Mouse (Mus musculus): ENCODE results near the gene Tcn2. TPM values are rescaled to one million over a fixed set of nuclear protein-coding genes. Genes with fewer than 3 reads are reported as not detected.

Gene Tcn2
- polyA plus RNA-seq, 1 experiment, result 39.2 TPM

DNA sequence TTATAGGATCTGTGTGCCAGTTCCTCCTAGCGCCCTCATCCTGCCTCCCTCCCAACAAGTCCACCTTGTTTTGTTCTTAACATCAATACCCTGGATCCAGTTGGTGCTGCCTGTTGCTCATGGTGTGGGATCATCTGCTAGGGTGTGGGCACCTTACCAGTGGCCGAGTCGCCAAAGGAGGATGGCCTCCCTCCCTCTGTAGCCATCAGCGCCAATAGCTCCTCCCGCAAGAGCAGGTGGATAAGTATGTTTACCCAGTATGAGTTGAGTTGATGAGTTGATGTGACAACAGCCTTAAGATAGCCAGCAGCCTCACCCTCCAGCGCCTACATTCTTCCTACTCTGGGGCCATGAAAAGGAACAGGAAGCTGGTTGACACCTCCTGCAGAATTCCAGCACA, 31.7 kb downstream of the Tcn2 start:
- no peak for DNase-seq (ENCODE audit: extremely low spot score in 1 of 2, low spot score in 1 of 2)

DNA sequence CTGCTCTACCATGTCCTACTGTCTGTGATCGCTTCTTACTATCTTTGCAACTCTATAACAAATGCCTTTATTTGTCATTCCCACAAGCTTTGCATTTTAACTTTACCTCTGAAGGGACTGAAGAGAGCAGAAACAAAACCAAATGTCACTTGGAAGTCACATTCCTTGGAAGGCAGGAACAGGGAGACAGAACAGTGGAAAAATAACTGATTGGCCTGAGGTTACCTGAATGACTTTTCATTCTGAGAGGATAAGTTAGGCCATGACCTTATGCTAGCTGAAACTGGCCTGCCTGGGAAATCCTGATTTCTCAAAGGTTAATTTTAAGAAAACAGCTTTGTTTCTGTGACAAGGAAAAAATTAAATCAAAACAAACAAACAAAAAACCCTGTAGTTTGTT, 36.0 kb downstream of the Tcn2 start:
- DNase-seq (ENCODE audit: extremely low spot score in 1 of 2, low spot score in 1 of 2), result no peak

DNA sequence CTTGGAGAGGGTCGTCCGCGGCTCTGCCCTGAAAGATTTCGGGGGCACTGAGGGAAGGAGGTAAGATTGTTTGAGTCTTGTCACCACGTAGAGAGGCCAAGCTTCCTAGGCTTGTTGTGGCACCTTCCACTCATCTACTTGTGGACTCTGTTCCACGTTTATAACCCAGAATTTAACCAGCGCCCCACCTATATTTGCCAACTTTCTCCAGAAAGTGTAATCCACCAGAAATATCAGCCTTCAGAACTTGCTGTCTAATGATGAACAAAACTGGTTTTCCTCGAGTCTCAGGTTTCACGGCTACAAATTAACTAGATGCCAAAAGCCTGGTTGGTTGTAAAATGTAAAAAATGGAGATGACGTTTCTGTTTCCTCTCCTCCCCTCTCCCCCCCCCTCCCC, 36.5 kb downstream of the Tcn2 start:
- no peak for DNase-seq (ENCODE audit: extremely low spot score in 1 of 2, low spot score in 1 of 2)

DNA sequence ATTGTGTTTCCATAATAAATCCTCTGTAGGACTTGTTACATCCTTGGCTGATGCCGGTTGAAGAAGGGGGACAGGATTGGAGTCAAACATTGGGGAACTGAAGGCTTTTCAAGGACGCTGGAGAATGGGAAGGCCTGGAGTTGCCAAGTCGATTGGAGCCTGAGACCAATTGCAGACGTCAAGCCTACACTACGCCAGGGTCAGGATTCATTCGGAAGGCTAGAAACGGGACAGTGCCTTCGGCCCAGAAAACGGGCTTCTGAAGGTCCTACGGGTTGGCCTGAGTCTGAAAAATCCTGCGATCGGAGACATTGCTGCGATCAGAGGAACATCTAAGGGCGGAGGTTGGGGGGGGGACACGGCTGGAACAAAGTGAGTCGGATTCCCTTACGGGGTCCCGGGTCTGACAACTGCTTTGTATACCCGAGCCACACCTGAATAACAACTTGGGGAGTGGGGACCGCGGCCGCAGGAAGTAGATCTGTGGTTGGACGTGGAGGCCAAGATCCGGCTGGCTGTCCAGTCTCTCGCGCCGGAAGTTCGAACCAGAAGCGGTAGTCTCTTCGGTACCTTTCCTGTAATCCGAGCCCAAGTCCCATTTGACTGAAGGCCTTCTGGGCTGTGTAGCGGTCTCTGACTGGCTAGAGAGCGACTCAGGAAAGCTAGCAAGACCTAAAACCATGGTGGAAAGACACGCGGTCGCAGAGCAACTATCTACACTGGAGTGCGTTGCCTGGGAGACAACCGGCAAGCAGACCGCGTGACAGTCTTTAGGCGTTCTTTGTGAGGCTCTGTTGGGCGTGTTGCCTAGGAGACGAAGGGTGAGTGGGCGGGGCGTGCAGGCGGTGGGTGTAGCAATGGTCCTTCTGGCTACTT, 37.3 kb downstream of the Tcn2 start, which contains the start of the genes 4921536K21Rik and Dusp18:
Gene 4921536K21Rik, minus strand, starts transcription at position 693 of the 876 bp plus-strand sequence.
Gene Dusp18, plus strand, starts transcription at position 835 of the 876 bp plus-strand sequence.
- DNase-seq (ENCODE audit: extremely low spot score in 1 of 2, low spot score in 1 of 2), result peak; percentile 95 to 98

DNA sequence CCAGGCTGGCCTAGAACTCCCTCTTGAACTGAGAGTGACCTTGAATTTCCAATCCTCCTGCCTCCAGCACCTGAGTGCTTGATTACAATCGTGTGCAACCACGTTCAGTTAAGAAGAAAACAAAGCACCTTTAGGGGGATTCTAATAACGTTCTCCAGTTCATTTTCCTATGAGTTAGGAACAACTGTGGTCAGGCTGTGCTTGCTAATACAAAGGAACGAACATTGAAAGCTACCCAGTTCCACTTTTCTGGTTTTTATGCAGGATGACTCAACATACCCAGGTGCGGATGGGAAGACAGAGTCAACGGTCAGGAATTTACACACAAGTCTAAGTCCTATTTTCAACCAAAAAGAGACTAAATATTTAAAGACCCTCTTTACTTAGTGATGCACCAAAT, 38.0 kb downstream of the Tcn2 start:
- DNase-seq (ENCODE audit: extremely low spot score in 1 of 2, low spot score in 1 of 2), result no peak

DNA sequence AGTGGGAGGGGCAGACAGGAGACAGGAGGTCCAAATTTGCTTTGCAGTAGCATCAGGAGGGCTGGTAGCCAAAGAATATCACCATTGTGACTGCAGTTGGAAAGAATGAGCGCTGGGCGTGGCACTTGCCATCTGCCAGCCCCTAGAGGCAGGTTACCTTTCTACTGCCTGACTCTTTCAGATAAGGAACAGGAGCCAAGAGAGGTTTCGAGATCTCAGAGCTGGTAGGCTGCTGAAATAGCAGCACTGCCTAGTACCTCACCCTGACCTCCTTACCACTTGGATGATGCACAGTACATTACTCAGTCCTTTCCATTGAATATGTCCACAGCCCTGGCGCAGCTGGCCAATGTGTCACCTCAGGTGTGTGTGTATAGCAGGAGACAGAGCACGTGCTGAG, 44.6 kb downstream of the Tcn2 start:
- no peak for DNase-seq (ENCODE audit: extremely low spot score in 1 of 2, low spot score in 1 of 2)

DNA sequence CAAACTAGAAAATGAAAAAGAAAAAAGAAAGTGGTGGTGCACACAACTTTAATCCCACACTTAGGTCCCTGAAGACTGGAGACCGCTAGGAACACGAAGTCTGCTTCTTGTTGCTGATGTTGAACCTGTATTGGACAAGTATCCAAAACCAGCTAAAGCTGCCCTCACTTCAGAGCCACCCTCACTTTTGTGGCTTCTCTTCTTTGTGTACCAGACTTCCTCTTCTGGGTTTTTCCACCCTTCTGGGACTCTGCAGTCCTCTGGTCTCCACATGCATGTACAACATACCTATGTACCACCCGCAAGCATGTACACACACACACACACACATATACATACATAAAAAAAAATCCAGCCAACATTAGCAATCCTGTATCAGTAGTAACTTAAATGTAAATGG, 48.2 kb downstream of the Tcn2 start:
- no peak for DNase-seq (ENCODE audit: extremely low spot score in 1 of 2, low spot score in 1 of 2)

DNA sequence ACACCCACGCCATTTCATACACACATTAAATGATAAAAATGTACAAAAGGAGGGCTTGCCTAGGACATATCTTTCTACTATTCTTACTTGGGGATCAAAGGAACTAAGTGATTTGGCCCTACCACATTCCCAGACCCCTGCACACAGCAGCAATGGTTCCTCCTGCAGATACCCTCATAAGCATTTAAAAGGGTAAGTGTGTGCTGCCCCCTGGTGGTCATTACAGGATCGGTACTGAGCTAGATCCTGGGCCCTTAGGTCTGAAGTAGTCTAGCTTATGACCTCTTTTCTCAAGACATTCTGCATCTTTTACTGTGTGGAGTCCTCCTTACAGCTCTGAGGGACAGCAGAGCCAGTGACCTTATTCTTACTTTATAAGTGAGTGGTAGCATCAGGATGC, 52.1 kb downstream of the Tcn2 start:
- peak; percentile 57 to 94 for DNase-seq (ENCODE audit: extremely low spot score in 1 of 2, low spot score in 1 of 2)

DNA sequence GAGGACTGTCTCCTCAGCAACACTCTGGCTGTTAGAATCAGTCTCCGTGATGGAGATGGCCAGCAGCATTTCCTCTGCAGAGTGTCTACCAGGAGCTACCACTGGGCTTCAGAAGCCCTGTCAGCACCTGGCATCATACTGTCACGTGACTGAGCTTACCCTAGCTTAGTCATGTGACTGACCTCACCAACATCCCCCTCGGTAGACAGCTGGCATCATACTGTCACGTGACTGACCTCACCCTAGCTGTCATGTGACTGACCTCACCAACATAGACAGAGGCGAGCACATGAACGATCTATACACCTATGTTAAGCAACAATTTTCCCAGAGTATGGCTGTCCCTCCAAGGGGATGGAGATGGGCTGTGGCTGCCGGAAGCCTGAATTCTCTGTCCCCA, 53.3 kb downstream of the Tcn2 start:
- no peak for DNase-seq (ENCODE audit: extremely low spot score in 1 of 2, low spot score in 1 of 2)

DNA sequence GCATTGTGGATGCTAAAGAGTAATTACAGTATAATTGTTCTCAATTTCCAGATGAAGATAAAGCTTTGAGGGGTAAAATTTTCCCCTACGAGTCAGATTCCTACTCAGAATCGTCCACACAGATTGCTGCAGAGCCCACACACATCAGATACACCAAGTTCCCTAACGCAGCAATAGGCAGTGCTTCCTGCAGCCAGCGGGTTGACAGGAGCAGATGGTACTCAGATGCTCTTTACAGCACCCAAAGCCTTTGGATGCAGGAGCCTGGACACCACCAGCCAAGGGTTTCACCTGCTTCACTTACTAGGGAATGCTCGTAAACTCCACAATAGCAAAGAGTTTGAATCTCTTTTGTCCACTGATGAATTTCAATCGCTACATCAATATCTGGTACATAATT, 55.5 kb downstream of the Tcn2 start:
- no peak for DNase-seq (ENCODE audit: extremely low spot score in 1 of 2, low spot score in 1 of 2)

Other genes starting within 250 kb of the Tcn2 start
- gene Osbp2, start 68.3 kb downstream of the Tcn2 start, polyA plus RNA-seq (2012; rRNA removed), result 65.4 TPM in 2 replicates
- 0.28 and 0.46 TPM in 2 replicates for gene 4921536K21Rik, start 37.1 kb downstream of the Tcn2 start, polyA plus RNA-seq (2012; rRNA removed)
- 18.4 and 20.3 TPM in 2 replicates for gene Dusp18, start 36.9 kb downstream of the Tcn2 start, polyA plus RNA-seq (2012; rRNA removed)
- gene Slc35e4, start 17.5 kb downstream of the Tcn2 start, polyA plus RNA-seq (2012; rRNA removed), result 23.9 and 24.0 TPM in 2 replicates
- 34.4 and 36.9 TPM in 2 replicates for gene Pes1, start 31.8 kb upstream of the Tcn2 start, polyA plus RNA-seq (2012; rRNA removed)
- 0.06 TPM in 1 of 2 replicates, not detected in the other for gene 4930556J24Rik, start 44.6 kb upstream of the Tcn2 start, polyA plus RNA-seq (2012; rRNA removed)
- 25.5 and 26.8 TPM in 2 replicates for gene Gal3st1, start 51.5 kb upstream of the Tcn2 start, polyA plus RNA-seq (2012; rRNA removed)
- 0.08 and 0.30 TPM in 2 replicates for gene Sec14l4, start 99.3 kb upstream of the Tcn2 start, polyA plus RNA-seq (2012; rRNA removed)
- gene Sec14l3, start 132.7 kb upstream of the Tcn2 start, polyA plus RNA-seq (2012; rRNA removed), result 0.40 and 2.2 TPM in 2 replicates
- 112 and 119 TPM in 2 replicates for gene Mtfp1, start 163.3 kb upstream of the Tcn2 start, polyA plus RNA-seq (2012; rRNA removed)
- gene Sec14l2, start 191.3 kb upstream of the Tcn2 start, polyA plus RNA-seq (2012; rRNA removed), result 41.8 and 43.0 TPM in 2 replicates
- 47.6 and 48.7 TPM in 2 replicates for gene Rnf215, start 203.0 kb upstream of the Tcn2 start, polyA plus RNA-seq (2012; rRNA removed)
- 22.5 and 23.8 TPM in 2 replicates for gene Ccdc157, start 228.1 kb upstream of the Tcn2 start, polyA plus RNA-seq (2012; rRNA removed)
- 45.6 and 49.0 TPM in 2 replicates for gene Sf3a1, start 228.2 kb upstream of the Tcn2 start, polyA plus RNA-seq (2012; rRNA removed)